Mouse (Mus musculus): Measurements from ENCODE around the gene Col6a2.

Gene Col6a2

GRCm38 (mm10) chr10:76546566-76546965 is 76.9 kb downstream of the Col6a2 start:
- no peaks in the 10 kb centered on the region; the same call in 1 of the 2 replicates for H3K36me3 ChIP-seq (ENCODE audit: control insufficient read depth, insufficient read depth, low read length, poor library complexity, severe bottlenecking)
- no peaks in the 10 kb centered on the region for H3K27me3 ChIP-seq (ENCODE audit: control insufficient read depth, insufficient read depth, low read length, poor library complexity, severe bottlenecking)
- DNase-seq (ENCODE audit: low read depth, low spot score) = no peak
